Mouse (Mus musculus): Measurements from ENCODE around the gene Nkx1-1. TPM values are rescaled to one million over a fixed set of nuclear protein-coding genes. Genes with fewer than 3 reads are reported as not detected.

Nkx1-1 gene
- 1.00 and 1.8 TPM in 2 replicates for polyA plus RNA-seq (2012; rRNA removed)

DNA sequence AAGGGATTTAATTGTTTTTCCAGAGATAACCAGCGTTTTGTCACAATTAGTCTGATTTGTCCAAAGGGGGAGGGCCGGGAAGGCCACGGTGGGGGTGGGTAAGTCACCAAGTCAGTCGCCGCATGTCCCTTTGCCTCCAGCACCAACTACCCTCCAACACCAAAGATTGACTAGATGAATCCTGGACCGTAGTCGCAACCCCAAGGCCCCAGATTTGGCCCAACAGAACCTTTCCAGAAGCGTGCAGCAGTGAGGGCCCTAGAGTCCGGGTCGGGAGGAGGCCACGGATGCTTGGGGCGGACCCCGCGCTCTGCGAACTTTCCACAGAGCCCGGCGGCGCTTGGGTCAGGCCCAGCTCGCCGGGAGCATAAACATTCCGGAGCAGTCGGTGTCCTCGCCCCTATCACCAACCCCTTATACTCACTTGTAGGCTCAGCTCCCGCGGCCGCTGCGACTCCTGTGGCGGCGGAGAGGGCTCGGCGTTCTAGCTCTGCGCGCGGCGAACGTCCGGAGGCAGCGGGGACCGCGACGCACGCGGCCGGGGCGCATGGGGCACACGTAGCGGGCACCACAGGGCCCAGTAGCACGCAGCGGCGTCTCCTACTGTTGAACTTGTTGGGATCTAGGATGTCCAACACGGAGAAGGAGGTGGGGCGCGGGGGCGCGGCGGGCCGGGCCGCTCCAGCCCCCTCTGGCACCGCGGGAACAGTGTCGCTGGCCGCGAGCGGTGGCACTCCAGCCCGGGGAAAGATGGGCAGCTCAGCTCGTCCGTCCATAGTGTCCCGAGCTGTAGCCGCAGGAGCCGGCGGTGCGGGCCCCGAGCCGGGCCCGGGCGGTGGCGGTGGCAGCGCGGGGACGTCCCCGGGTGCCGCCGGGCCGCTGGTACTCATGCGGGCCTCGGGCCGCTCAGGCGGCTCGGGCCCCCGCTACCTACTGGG lies at the start of gene Nkx1-1:
Nkx1-1 (minus strand) TSS at position 776 of the 938 bp plus-strand sequence.

Other genes with a start within 250 kb of the Nkx1-1 start
- 3.0 and 4.9 TPM in 2 replicates for gene Spon2, start 215.5 kb downstream of the Nkx1-1 start, polyA plus RNA-seq (2012; rRNA removed)
- 271 and 345 TPM in 2 replicates for gene Ctbp1, start 159.0 kb downstream of the Nkx1-1 start, polyA plus RNA-seq (2012; rRNA removed)
- 142 and 170 TPM in 2 replicates for gene Maea, start 98.5 kb downstream of the Nkx1-1 start, polyA plus RNA-seq (2012; rRNA removed)
- 7.0 and 9.2 TPM in 2 replicates for gene Uvssa, start 55.4 kb downstream of the Nkx1-1 start, polyA plus RNA-seq (2012; rRNA removed)
- 26.4 and 27.2 TPM in 2 replicates for gene Fam53a, start 195.7 kb upstream of the Nkx1-1 start, polyA plus RNA-seq (2012; rRNA removed)
- 0.42 and 0.73 TPM in 2 replicates for gene Gm9903, start 195.9 kb upstream of the Nkx1-1 start, polyA plus RNA-seq (2012; rRNA removed)
- 155 and 243 TPM in 2 replicates for gene Slbp, start 218.6 kb upstream of the Nkx1-1 start, polyA plus RNA-seq (2012; rRNA removed)
- gene Tacc3, start 224.2 kb upstream of the Nkx1-1 start, polyA plus RNA-seq (2012; rRNA removed): 139 and 232 TPM in 2 replicates
- gene Tmem129, start 224.4 kb upstream of the Nkx1-1 start, polyA plus RNA-seq (2012; rRNA removed): 22.7 and 33.1 TPM in 2 replicates